Mouse (Mus musculus): ENCODE measurements around the gene Rab3c.

The Rab3c gene

GRCm38 (mm10) chr13:110280563-110281144 is at the start of gene Rab3c:
Gene Rab3c (minus strand): TSS chr13:110280996.
- in situ Hi-C loops (cut with MboI; ENCODE audit: low sequenced_read_pairs), result no loop called here

GRCm38 (mm10) chr13:110318746-110319145 is 38.0 kb upstream of the Rab3c start:
- in situ Hi-C loops (cut with MboI; ENCODE audit: low sequenced_read_pairs), result no loop called here

- in situ Hi-C loops (cut with MboI; ENCODE audit: low sequenced_read_pairs), result no loop called here
These were observed 26.4 kb upstream of the Rab3c start for GRCm38 (mm10) chr13:110307188-110307587.

- in situ Hi-C loops (cut with MboI; ENCODE audit: low sequenced_read_pairs), result no loop called here
These were observed 16.3 kb upstream of the Rab3c start for GRCm38 (mm10) chr13:110297112-110297511.

- in situ Hi-C loops (cut with MboI; ENCODE audit: low sequenced_read_pairs), result no loop called here
These were observed 7.7 kb upstream of the Rab3c start for GRCm38 (mm10) chr13:110288499-110288898.

- in situ Hi-C loops (cut with MboI; ENCODE audit: low sequenced_read_pairs), result no loop called here
These were observed 3.0 kb upstream of the Rab3c start for GRCm38 (mm10) chr13:110283781-110284180.

- in situ Hi-C loops (cut with MboI; ENCODE audit: low sequenced_read_pairs), result no loop called here
These were observed 701 bp downstream of the Rab3c start for GRCm38 (mm10) chr13:110280028-110280562.

GRCm38 (mm10) chr13:110278976-110279736 is 1.6 kb downstream of the Rab3c start:
- in situ Hi-C loops (cut with MboI; ENCODE audit: low sequenced_read_pairs), result no loop called here

- in situ Hi-C loops (cut with MboI; ENCODE audit: low sequenced_read_pairs), result no loop called here
These were observed 3.1 kb downstream of the Rab3c start for GRCm38 (mm10) chr13:110277709-110278108.

- in situ Hi-C loops (cut with MboI; ENCODE audit: low sequenced_read_pairs), result no loop called here
These were observed 5.3 kb downstream of the Rab3c start for GRCm38 (mm10) chr13:110275471-110275870.

- in situ Hi-C loops (cut with MboI; ENCODE audit: low sequenced_read_pairs), result no loop called here
These were observed 20.1 kb downstream of the Rab3c start for GRCm38 (mm10) chr13:110260649-110261048.

GRCm38 (mm10) chr13:110251453-110251852 is 29.3 kb downstream of the Rab3c start:
- in situ Hi-C loops (cut with MboI; ENCODE audit: low sequenced_read_pairs), result no loop called here

GRCm38 (mm10) chr13:110248481-110248880 is 32.3 kb downstream of the Rab3c start:
- in situ Hi-C loops (cut with MboI; ENCODE audit: low sequenced_read_pairs), result no loop called here

- in situ Hi-C loops (cut with MboI; ENCODE audit: low sequenced_read_pairs), result no loop called here
These were observed 41.8 kb downstream of the Rab3c start for GRCm38 (mm10) chr13:110238970-110239369.

- in situ Hi-C loops (cut with MboI; ENCODE audit: low sequenced_read_pairs), result no loop called here
These were observed 43.4 kb downstream of the Rab3c start for GRCm38 (mm10) chr13:110237209-110237935.

GRCm38 (mm10) chr13:110233364-110233763 is 47.4 kb downstream of the Rab3c start:
- in situ Hi-C loops (cut with MboI; ENCODE audit: low sequenced_read_pairs), result no loop called here

- in situ Hi-C loops (cut with MboI; ENCODE audit: low sequenced_read_pairs), result no loop called here
These were observed 49.6 kb downstream of the Rab3c start for GRCm38 (mm10) chr13:110231086-110231688.

GRCm38 (mm10) chr13:110230046-110230445 is 50.8 kb downstream of the Rab3c start:
- in situ Hi-C loops (cut with MboI; ENCODE audit: low sequenced_read_pairs), result no loop called here

GRCm38 (mm10) chr13:110219195-110219594 is 61.6 kb downstream of the Rab3c start:
- in situ Hi-C loops (cut with MboI; ENCODE audit: low sequenced_read_pairs), result no loop called here

- in situ Hi-C loops (cut with MboI; ENCODE audit: low sequenced_read_pairs), result no loop called here
These were observed 62.3 kb downstream of the Rab3c start for GRCm38 (mm10) chr13:110218497-110218896.

- in situ Hi-C loops (cut with MboI; ENCODE audit: low sequenced_read_pairs), result no loop called here
These were observed 69.2 kb downstream of the Rab3c start for GRCm38 (mm10) chr13:110211526-110212075.
